Mouse (Mus musculus) megakaryocyte, embryonic 14.5 days (primary cell): ENCODE data around the gene Mtss1l.

Source experiments
- FLI1 ChIP-seq: IDR thresholded peaks from 2 replicates; pipeline ENCODE4 v1.6.1; 2012; ENCODE audit warnings: low read length, inconsistent platforms, mixed read lengths
- GATA1 ChIP-seq: IDR thresholded peaks from 3 replicates; pipeline ENCODE4 v1.6.1; 2012; ENCODE audit warnings: mixed read lengths, low read length, inconsistent platforms, borderline replicate concordance

- TF ChIP-seq GATA1, result no peak
- no peak for TF ChIP-seq FLI1
Measured at GRCm38 (mm10) chr8:110779924-110780718, 58.8 kb downstream of the Mtss1l start.
